Mouse (Mus musculus): ENCODE results near the gene Pla2g4c. TPM values are rescaled to one million over a fixed set of nuclear protein-coding genes. Genes with fewer than 3 reads are reported as not detected.

Pla2g4c gene
- total RNA-seq, 2 experiments from 2014 or later: 0.21 to 1.1 TPM

- DNase-seq (ENCODE audit: low spot score in 2 of 2): no peak
Measured at GRCm38 (mm10) chr7:13355943-13356342, 31.5 kb downstream of the Pla2g4c start.

- no peak for DNase-seq (ENCODE audit: low spot score in 2 of 2)
Measured at GRCm38 (mm10) chr7:13380588-13380987, 56.1 kb downstream of the Pla2g4c start.

- no peak for DNase-seq (ENCODE audit: low spot score in 2 of 2)
Measured at GRCm38 (mm10) chr7:13397832-13398231, 73.4 kb downstream of the Pla2g4c start, which contains the start of gene Cabp5. Cabp5 (plus strand) TSS chr7:13398132.

Other genes with a start within 250 kb of the Pla2g4c start
- gene Vmn1r85, start 229.5 kb upstream of the Pla2g4c start, total RNA-seq (2021): not detected
- not detected for gene Vmn1r86, start 204.7 kb upstream of the Pla2g4c start, total RNA-seq (2021)
- gene Vmn1r87, start 184.5 kb upstream of the Pla2g4c start, total RNA-seq (2021): not detected
- gene Vmn1r88, start 165.1 kb upstream of the Pla2g4c start, total RNA-seq (2021): under 1 TPM; 0.11 to 0.25 TPM
- not detected for gene Vmn1r89, start 111.6 kb upstream of the Pla2g4c start, total RNA-seq (2021)
- 10 to 100 TPM; 11.0 to 14.7 TPM for gene Lig1, start 47.4 kb upstream of the Pla2g4c start, total RNA-seq (2021)
- 10 to 100 TPM; 11.4 to 12.8 TPM for gene Zswim9, start 45.9 kb upstream of the Pla2g4c start, total RNA-seq (2021)
- under 1 TPM; 0.25 to 0.89 TPM for gene Cabp5, start 73.5 kb downstream of the Pla2g4c start, total RNA-seq (2021)
- gene Bsph1, start 126.2 kb downstream of the Pla2g4c start, total RNA-seq (2021): not detected
- gene Bsph2, start 246.4 kb downstream of the Pla2g4c start, total RNA-seq (2021): not detected